Mouse (Mus musculus) liver, embryonic 15.5 days (tissue): ENCODE measurements at regions not wholly inside any gene's neighbourhood (a gene's known extent, or its start where the extent isn't known, plus 50 kb on each side); places are given as distances from the start of the nearest gene placed in this dataset.

ENCODE experiments used
- ATAC-seq: fragments of 200-750 bp; cut with Nextera tagmentation; 2 replicates; pipeline ENCODE4 v1.8.0; 2017; ENCODE audit warnings: moderate number of reproducible peaks, mild to moderate bottlenecking, moderate library complexity; ENCODE audit not compliant: insufficient read depth
- H3K27ac ChIP-seq: fragments of 300-500 bp; sonication (generic); replicated peaks from 2 replicates; pipeline ENCODE4 v1.5.1; 2015; ENCODE audit warnings: mild to moderate bottlenecking, inconsistent platforms
- H3K27me3 ChIP-seq: fragments of 300-500 bp; sonication (generic); 2 replicates; pipeline ENCODE4 v1.6.1; 2015; ENCODE audit warnings: mild to moderate bottlenecking, inconsistent platforms
- H3K36me3 ChIP-seq: fragments of 300-500 bp; sonication (generic); replicated peaks from 2 replicates; pipeline ENCODE4 v1.6.1; 2015; ENCODE audit warnings: moderate library complexity, mild to moderate bottlenecking, inconsistent platforms
- H3K4me1 ChIP-seq: fragments of 300-500 bp; sonication (generic); replicated peaks from 2 replicates; pipeline ENCODE4 v1.6.1; 2015; ENCODE audit warnings: inconsistent platforms
- H3K4me2 ChIP-seq: fragments of 300-500 bp; sonication (generic); 2 replicates; pipeline ENCODE4 v1.6.1; 2015; ENCODE audit warnings: moderate library complexity, mild to moderate bottlenecking, inconsistent platforms
- H3K4me3 ChIP-seq: fragments of 300-500 bp; sonication (generic); replicated peaks from 2 replicates; pipeline ENCODE4 v1.5.1; 2015; ENCODE audit warnings: mild to moderate bottlenecking, inconsistent platforms
- H3K9ac ChIP-seq: fragments of 300-500 bp; sonication (generic); 2 replicates; pipeline ENCODE4 v1.6.1; 2015; ENCODE audit warnings: moderate library complexity, mild to moderate bottlenecking, inconsistent platforms
- H3K9me3 ChIP-seq: fragments of 300-500 bp; sonication (generic); replicated peaks from 2 replicates; pipeline ENCODE4 v1.6.1; 2016; ENCODE audit warnings: inconsistent platforms
- WGBS: fragments of 180-500 bp; shearing (Covaris S2); methylation state at CpG from one replicate; pipeline ENCODE4 v1.1.7; 2015; ENCODE audit warnings: mixed read lengths; ENCODE audit not compliant: insufficient replicate concordance; 5-methylcytosine and 5-hydroxymethylcytosine counted together

DNA sequence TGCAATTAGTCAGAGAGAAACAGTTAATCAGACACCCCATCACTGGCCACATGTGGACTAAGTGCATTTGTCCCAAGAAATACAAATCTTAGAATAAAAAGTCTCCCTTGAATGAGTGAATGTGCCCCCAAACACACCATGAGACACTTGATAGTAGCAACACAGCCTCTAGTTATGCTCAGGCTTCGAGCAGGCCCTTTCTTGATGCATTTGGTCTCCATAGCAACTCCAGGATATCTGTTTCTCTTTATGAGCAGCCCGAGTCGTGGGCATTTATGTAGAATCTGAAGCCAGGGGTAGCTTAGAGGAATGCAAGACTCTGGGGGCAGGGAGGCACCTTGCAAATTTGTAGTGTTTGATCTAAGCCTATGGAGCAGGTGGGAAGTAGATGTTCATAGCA is 580.6 kb upstream of the Fam19a5 start:
- H3K9ac ChIP-seq = no peak overlapping the region
- H3K27me3 ChIP-seq = no peaks in the 10 kb centered on the region
- H3K9me3 ChIP-seq = no peaks in the 10 kb centered on the region
- ATAC-seq = no peak
- 39% methylated on average over 3 of the region's 3 CpGs for WGBS
- no peaks in the 10 kb centered on the region for H3K4me1 ChIP-seq
- no peak overlapping the region for H3K27ac ChIP-seq
- H3K4me3 ChIP-seq = no peak overlapping the region
- no peaks in the 10 kb centered on the region for H3K36me3 ChIP-seq
- H3K4me2 ChIP-seq = no peak overlapping the region

DNA sequence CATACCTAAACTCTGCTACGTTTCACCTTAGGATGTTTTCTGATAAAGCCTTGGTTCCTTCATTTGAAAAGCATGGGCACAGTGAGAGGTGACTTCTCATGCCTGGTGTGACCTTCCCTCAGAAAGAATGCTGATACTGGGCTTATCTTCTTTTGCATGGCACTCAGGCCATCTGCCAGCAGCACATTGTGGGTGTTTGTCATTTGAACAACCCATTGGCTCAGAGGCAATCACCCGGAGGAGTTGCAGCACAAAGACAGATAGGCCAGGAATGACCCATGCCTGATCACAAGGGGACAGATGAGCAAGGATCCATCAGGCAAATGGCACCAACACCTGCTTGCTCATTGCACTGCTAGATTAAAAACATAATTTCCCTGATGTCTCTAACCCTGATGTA is 572.7 kb upstream of the Fam19a5 start:
- Histone ChIP-seq H3K36me3 (no peaks in the 10 kb centered on the region), H3K9me3 (no peaks in the 10 kb centered on the region), H3K9ac (no peak overlapping the region), H3K4me2 (no peak overlapping the region), H3K27me3 (no peaks in the 10 kb centered on the region), H3K27ac (no peak overlapping the region), H3K4me3 (no peak overlapping the region), H3K4me1 (no peaks in the 10 kb centered on the region)
- 51% methylated on average over 2 of the region's 2 CpGs for WGBS
- ATAC-seq = no peak

DNA sequence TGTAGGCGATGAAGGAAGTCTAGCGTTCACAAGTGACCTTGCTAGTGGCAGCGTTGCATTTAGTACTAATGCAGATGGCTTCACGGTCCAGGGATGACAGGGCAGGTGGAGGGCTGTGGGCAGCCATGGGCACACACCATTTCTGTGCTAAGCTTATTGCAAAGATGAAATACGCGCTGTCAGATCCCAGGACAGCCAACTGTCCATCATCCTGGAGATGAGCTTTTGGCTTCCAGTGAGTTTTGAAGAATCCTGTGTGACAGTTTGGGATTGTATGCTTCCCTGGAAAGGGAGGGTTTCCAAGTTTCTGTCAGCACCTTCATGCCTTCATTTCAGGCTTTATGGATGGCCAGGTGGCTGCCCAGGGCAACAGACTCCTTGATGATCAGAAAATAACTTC is 547.9 kb upstream of the Fam19a5 start:
- H3K9me3 ChIP-seq = peaks cover 5% of the 10 kb centered on the region; the same call in 1 of the 2 replicates
- H3K27ac ChIP-seq = no peak overlapping the region
- no peaks in the 10 kb centered on the region for H3K36me3 ChIP-seq
- H3K4me3 ChIP-seq = no peak overlapping the region
- H3K4me2 ChIP-seq = no peak overlapping the region
- WGBS = 70% methylated on average over 6 of the region's 6 CpGs
- H3K27me3 ChIP-seq = no peaks in the 10 kb centered on the region
- no peaks in the 10 kb centered on the region for H3K4me1 ChIP-seq
- ATAC-seq = no peak
- no peak overlapping the region for H3K9ac ChIP-seq

DNA sequence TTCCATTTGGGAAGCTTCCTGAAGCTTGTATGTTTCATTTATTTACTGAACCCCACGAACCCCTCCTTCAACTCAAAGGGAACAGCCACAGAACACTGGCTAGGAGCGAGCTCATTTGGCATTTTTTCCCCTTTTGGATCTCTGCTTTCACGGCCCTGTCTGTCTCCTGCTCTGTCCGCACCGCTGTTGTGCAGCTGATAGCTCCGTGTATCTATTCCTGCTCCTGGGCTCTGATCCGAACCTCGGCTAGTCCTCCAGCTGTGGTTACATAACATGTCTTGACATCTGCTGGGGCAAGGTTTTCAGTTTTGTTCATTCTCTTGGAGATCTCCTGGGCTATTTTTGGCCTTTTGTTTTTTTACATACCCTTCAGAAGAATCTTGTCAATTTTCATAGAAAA is 525.1 kb upstream of the Fam19a5 start:
- Histone ChIP-seq H3K9me3 (no peaks in the 10 kb centered on the region; the same call in 1 of the 2 replicates), H3K27me3 (no peaks in the 10 kb centered on the region), H3K4me3 (no peak overlapping the region), H3K36me3 (no peaks in the 10 kb centered on the region), H3K4me1 (no peaks in the 10 kb centered on the region), H3K27ac (no peak overlapping the region), H3K9ac (no peak overlapping the region), H3K4me2 (no peak overlapping the region)
- WGBS = 41% methylated on average over 8 of the region's 8 CpGs
- ATAC-seq = no peak

DNA sequence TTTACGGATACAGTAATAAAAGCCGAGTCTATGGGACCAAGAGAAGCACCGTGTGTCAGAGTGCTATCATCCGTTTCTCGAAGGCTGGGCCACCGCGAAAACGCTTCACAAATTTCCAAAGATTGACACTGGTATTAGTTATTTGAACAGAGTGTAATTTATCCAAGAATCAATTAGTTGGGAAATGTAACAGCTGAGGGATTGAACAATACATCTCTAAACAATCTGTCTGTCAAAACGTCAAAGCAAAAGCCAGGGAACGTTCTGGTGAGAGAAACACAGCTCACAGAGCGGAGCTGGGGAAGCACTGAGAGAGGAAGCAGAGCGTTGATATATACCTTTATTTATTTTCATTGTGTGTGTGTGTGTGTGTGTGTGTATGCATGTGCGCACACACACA is 498.1 kb upstream of the Fam19a5 start:
- Histone ChIP-seq H3K4me3 (no peak overlapping the region), H3K27me3 (no peaks in the 10 kb centered on the region), H3K4me2 (no peak overlapping the region), H3K9ac (no peak overlapping the region), H3K27ac (no peak overlapping the region), H3K9me3 (0 out of 2 replicates have a peak, but pooled peaks cover 5% of the 10 kb centered on the region), H3K4me1 (no peaks in the 10 kb centered on the region), H3K36me3 (no peaks in the 10 kb centered on the region)
- no peak for ATAC-seq
- WGBS = 73% methylated on average over 13 of the region's 13 CpGs

DNA sequence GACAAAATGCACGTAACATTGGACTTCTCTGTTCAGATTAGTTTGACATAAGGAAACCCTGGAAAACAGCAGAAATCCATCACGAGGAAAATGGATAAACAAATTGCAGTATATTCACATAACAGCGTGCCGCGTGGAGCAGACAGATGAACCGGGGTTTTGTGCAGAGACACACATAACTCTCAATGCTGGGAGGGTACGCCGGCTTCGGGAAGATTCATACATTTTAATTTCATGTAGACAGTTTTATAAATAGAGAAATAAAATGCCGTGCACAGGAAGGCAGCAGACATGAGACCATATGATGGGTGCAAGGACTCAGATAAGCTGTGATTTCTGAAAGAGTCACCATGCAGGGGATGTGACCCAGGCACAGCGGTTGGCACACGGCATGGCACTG is 489.9 kb upstream of the Fam19a5 start:
- Histone ChIP-seq H3K36me3 (no peaks in the 10 kb centered on the region), H3K4me3 (no peak overlapping the region)
- 75% methylated on average over 12 of the region's 12 CpGs for WGBS

DNA sequence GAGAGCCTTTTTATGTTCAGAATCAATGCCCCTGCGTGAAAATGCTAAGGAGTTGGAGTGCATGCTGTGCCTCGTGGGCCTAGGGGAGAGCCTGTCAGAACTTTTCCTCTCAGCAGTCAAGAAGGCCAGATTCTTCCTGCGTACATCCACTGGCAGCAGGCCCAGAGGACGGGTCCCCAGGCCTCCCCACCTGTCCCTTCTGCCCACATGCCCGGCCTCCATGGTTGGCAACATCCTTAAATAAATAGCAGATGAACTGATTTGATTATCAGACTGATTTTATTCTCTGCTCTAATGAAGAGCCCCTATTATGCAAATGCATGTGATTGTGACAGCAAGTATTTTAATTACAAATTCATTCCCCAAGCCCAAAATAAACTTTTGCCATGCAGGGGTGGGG is 479.2 kb upstream of the Fam19a5 start:
- 47% methylated on average over 5 of the region's 5 CpGs for WGBS
- Histone ChIP-seq H3K4me1 (no peaks in the 10 kb centered on the region), H3K27ac (no peak overlapping the region), H3K9ac (no peak overlapping the region), H3K9me3 (no peaks in the 10 kb centered on the region), H3K36me3 (no peaks in the 10 kb centered on the region), H3K4me3 (no peak overlapping the region), H3K27me3 (no peaks in the 10 kb centered on the region), H3K4me2 (no peak overlapping the region)
- no peak for ATAC-seq

More for the DNA sequence above, 489.9 kb upstream of the Fam19a5 start:
- ATAC-seq = no peak
- no peaks in the 10 kb centered on the region for H3K4me1 ChIP-seq
- no peaks in the 10 kb centered on the region for H3K9me3 ChIP-seq
- no peak overlapping the region for H3K27ac ChIP-seq
- no peaks in the 10 kb centered on the region for H3K27me3 ChIP-seq
- H3K4me2 ChIP-seq = no peak overlapping the region
- H3K9ac ChIP-seq = no peak overlapping the region

DNA sequence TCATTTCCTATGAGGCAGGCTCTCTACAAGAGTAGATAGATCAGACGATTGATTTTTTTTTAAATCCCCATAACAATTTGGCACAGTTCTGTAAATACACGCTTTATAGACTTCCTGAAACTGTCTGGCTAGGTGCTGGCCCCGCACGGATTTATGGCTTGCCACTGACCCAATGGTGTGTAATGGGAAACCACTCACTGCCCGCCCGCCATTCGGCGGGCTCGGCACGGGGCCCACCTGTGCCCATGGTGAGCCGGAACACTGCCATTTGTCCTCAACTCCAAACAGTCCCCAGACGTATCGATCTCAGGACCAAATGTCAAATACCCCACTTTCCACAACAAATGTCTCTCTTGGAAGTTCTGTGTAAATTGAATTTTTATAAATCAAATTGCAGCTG is 475.8 kb upstream of the Fam19a5 start:
- H3K4me2 ChIP-seq = no peak overlapping the region
- H3K4me3 ChIP-seq = no peak overlapping the region
- 73% methylated on average over 13 of the region's 13 CpGs for WGBS
- no peaks in the 10 kb centered on the region for H3K36me3 ChIP-seq
- ATAC-seq = no peak
- no peak overlapping the region for H3K9ac ChIP-seq
- no peaks in the 10 kb centered on the region for H3K27me3 ChIP-seq
- no peaks in the 10 kb centered on the region for H3K4me1 ChIP-seq
- no peak overlapping the region for H3K27ac ChIP-seq
- H3K9me3 ChIP-seq = no peaks in the 10 kb centered on the region

DNA sequence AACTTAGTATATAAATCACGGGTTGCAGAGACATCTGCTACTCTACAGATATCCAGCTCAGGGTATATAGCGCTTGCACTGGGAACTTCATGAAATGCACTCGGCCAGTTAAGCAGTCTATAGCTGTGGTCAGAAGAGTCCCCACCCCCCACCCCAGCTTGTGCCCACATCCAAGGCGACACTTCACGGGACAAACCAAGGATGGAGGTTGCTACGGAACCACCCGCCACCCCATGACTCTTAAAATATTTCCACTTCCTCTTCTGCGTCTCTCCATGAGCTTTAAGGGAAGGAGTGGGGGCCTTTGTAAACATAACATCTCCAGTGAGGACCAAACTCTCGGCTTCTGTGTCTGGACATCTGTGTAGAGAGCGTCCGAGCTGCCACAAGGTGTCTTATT is 469.5 kb upstream of the Fam19a5 start:
- Histone ChIP-seq H3K9me3 (no peaks in the 10 kb centered on the region), H3K4me1 (no peaks in the 10 kb centered on the region), H3K4me3 (no peak overlapping the region), H3K4me2 (0 out of 2 replicates have a peak overlapping the region, but pooled peaks have one; percentile 20), H3K27ac (no peak overlapping the region), H3K9ac (no peak overlapping the region), H3K27me3 (no peaks in the 10 kb centered on the region), H3K36me3 (no peaks in the 10 kb centered on the region)
- ATAC-seq = no peak
- WGBS = 28% methylated on average over 11 of the region's 11 CpGs

DNA sequence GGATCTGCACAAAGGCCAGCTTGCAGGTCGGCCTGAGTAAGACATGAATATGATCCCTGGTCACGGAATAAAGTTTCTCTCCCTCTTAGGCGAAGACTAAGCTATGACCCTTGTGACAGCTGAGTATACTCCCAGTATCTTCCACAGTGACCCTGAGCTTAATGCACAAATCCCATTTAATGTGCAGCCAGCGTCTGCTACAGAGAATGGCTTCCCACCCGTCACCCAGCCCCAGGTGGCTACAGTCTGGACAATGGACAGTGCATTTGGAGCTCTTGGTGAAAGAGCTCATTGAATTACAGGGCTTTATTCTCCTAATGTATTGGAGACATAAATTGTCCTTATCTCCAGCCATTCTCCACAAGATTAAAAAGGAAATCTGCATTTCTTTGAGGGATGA is 454.3 kb upstream of the Fam19a5 start:
- Histone ChIP-seq H3K4me1 (no peaks in the 10 kb centered on the region), H3K9ac (no peak overlapping the region), H3K4me3 (no peak overlapping the region), H3K36me3 (no peaks in the 10 kb centered on the region), H3K9me3 (no peaks in the 10 kb centered on the region), H3K4me2 (no peak overlapping the region), H3K27ac (no peak overlapping the region), H3K27me3 (no peaks in the 10 kb centered on the region)
- no peak for ATAC-seq
- 65% methylated on average over 5 of the region's 5 CpGs for WGBS

DNA sequence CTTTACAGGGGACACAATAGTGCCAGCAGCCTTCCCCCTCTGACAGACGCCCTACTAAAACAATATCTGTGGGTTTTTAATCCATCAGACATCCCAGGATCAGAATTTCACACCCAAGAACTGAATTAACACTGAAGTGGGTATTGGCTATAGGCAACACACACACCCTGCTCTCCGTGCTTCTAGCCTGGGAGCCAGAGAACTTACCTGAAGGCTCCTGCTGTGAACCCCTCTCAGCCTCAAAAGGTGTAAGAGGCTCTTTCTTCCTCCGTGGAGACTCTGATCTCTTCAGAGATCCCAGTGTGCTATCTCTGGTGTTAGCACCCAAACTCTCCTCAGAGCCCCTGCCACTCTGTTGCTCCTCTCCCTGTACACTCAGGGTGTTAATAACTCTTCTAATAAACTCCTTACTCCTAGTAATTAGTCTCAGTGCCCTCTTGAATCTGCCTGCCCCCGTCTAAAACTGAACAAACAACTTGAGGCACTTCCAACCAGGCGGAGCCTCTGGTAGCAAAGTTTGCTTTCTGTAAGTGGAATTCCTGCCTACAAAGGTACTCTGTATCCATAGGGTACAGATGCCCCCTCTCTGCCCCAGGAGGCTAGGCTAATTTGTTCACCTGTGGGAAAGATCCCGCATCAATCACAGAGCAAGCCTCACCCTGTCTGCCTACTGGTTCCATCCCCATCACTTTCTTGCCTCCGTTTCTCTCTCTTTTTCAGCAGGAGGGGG is 452.9 kb upstream of the Fam19a5 start:
- Histone ChIP-seq H3K27me3 (no peaks in the 10 kb centered on the region), H3K9ac (no peak overlapping the region), H3K36me3 (no peaks in the 10 kb centered on the region), H3K9me3 (no peaks in the 10 kb centered on the region), H3K4me3 (no peak overlapping the region), H3K4me2 (no peak overlapping the region), H3K4me1 (no peaks in the 10 kb centered on the region), H3K27ac (no peak overlapping the region)
- 34% methylated on average over 7 of the region's 7 CpGs for WGBS
- ATAC-seq = no peak

DNA sequence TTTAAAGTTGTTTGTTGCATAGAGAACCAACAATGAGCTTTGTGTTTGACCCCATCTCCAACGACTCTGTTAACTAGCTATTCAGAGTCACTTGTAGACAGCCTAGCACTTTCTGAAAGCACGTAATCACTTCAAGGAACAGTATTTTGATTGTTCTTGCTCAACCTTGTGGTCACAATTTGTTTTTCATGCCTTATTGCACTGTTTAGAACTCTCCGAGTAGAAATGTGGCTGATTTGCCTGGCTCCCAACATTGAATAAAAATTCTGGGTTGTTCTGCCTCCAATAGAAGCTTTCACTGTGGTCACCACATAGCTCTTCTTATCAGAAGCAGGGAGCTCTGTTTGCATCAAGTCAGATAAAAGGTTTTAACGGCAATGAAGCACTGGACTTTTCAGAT is 446.9 kb upstream of the Fam19a5 start:
- no peak overlapping the region for H3K4me2 ChIP-seq

More for the DNA sequence above, 446.9 kb upstream of the Fam19a5 start:
- Histone ChIP-seq H3K9me3 (no peaks in the 10 kb centered on the region), H3K36me3 (no peaks in the 10 kb centered on the region), H3K4me1 (no peaks in the 10 kb centered on the region), H3K27me3 (no peaks in the 10 kb centered on the region), H3K4me3 (no peak overlapping the region), H3K27ac (no peak overlapping the region), H3K9ac (no peak overlapping the region)
- ATAC-seq = no peak
- WGBS = 61% methylated on average over 4 of the region's 4 CpGs
